Mouse (Mus musculus): ENCODE measurements around the gene Atp5g2. TPM values are rescaled to one million over a fixed set of nuclear protein-coding genes. Genes with fewer than 3 reads are reported as not detected.

The Atp5g2 gene
- polyA plus RNA-seq, 1 experiment from 2014 or later: 49.2 TPM

DNA sequence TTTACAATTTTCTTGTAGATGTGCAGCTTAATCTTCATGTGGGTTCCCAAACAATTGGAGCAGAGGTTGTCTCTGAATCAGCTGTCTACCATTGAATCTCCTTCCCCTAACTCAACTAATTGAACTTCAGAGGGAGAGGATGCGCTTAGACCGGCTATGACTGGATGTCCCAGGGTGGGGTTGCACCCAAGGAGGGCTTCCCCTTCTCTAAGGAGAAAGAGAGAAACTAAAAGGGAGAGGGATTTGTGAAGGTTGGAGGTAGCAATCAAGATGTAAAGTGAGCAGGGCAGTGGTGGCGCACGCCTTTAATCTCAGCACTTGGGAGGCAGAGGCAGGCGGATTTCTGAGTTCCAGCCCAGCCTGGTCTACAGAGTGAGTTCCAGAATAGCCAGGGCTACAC lies 52.7 kb downstream of the Atp5g2 start:
- no peak for ATAC-seq
- Histone ChIP-seq H3K4me2 (ENCODE audit: low read depth, low read length) (no peak overlapping the region), H3K27ac (ENCODE audit: low read depth) (no peak overlapping the region), H3K27me3 (ENCODE audit: insufficient read depth, low read length) (no peaks in the 10 kb centered on the region), H3K4me3 (ENCODE audit: low read depth, low read length) (no peak overlapping the region), H3K9me3 (ENCODE audit: low read length) (no peaks in the 10 kb centered on the region), H3K9ac (replicated peaks) (no peak overlapping the region), H3K36me3 (replicated peaks; ENCODE audit: insufficient read depth, low read length) (no peaks in the 10 kb centered on the region), H3K4me1 (ENCODE audit: insufficient read depth) (peaks cover 19% of the 10 kb centered on the region)
- TF ChIP-seq CTCF (IDR thresholded peaks at IDR 0.05; ENCODE audit: low read depth): no peak
- TF ChIP-seq EP300 (IDR thresholded peaks at IDR 0.05; ENCODE audit: low read depth): no peak
- WGBS (ENCODE audit: insufficient replicate concordance): 88% methylated on average over 5 of the region's 5 CpGs
- no peak for DNase-seq

DNA sequence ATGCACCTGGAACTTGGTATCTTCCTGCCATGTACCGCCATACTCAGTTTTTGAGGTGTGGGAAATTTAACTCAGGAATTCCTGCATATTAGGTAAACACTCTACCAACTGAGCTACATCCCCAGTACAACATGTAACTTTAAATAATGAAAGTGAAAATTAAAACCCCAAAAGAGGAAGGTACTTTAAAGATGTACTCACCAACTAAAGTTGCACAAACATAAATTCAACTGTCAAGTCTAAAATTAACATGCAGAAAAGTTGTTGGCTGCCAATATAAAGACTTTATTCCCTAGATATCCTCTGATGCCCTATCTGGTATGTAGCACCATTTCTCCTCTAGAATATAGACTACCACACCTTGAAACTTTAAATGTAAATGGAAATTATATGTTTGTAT lies 54.5 kb downstream of the Atp5g2 start:
- H3K4me1 ChIP-seq (ENCODE audit: insufficient read depth): peaks cover 8% of the 10 kb centered on the region
- no peaks in the 10 kb centered on the region for H3K9me3 ChIP-seq (ENCODE audit: low read length)
- 67% methylated on average over 1 of the region's 1 CpGs for WGBS (ENCODE audit: insufficient replicate concordance)
- H3K27ac ChIP-seq (ENCODE audit: low read depth): no peak overlapping the region
- H3K4me3 ChIP-seq (ENCODE audit: low read depth, low read length): no peak overlapping the region
- H3K27me3 ChIP-seq (ENCODE audit: insufficient read depth, low read length): no peaks in the 10 kb centered on the region
- TF ChIP-seq EP300 (IDR thresholded peaks at IDR 0.05; ENCODE audit: low read depth) (no peak), CTCF (IDR thresholded peaks at IDR 0.05; ENCODE audit: low read depth) (no peak)
- H3K36me3 ChIP-seq (replicated peaks; ENCODE audit: insufficient read depth, low read length): no peaks in the 10 kb centered on the region
- ATAC-seq (no peak), DNase-seq (no peak)
- peak overlapping the region; percentile 39 for H3K4me2 ChIP-seq (ENCODE audit: low read depth, low read length)
- no peak overlapping the region for H3K9ac ChIP-seq (replicated peaks)

DNA sequence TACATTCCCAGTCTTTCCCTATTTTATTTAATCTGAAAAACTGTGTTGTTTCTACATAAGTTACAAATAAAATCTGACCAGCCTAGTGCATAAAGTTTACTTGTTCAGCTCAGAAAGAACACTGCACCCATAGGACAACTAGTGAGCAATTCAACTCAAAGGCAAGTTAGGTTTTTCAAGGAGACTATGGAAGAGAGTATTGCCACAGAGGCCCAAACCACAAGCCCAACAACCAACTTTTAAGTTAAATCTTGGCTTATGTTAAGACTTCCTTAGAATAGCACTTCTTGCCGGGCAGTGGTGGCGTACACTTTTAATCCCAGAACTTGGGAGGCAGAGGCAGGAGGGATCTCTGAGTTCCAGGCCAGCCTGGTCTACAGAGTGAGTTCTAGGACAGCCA lies 56.0 kb downstream of the Atp5g2 start:
- DNase-seq (no peak), ATAC-seq (no peak)
- no peak overlapping the region for H3K9ac ChIP-seq (replicated peaks)
- H3K4me3 ChIP-seq (ENCODE audit: low read depth, low read length): no peak overlapping the region
- WGBS (ENCODE audit: insufficient replicate concordance): 74% methylated on average over 2 of the region's 2 CpGs
- H3K27ac ChIP-seq (ENCODE audit: low read depth): no peak overlapping the region
- TF ChIP-seq EP300 (IDR thresholded peaks at IDR 0.05; ENCODE audit: low read depth) (no peak), CTCF (IDR thresholded peaks at IDR 0.05; ENCODE audit: low read depth) (no peak)
- H3K9me3 ChIP-seq (ENCODE audit: low read length): no peaks in the 10 kb centered on the region
- no peaks in the 10 kb centered on the region for H3K36me3 ChIP-seq (replicated peaks; ENCODE audit: insufficient read depth, low read length)
- H3K4me1 ChIP-seq (ENCODE audit: insufficient read depth): peaks cover 3% of the 10 kb centered on the region; the same call in 1 of the 2 replicates
- no peaks in the 10 kb centered on the region for H3K27me3 ChIP-seq (ENCODE audit: insufficient read depth, low read length)
- H3K4me2 ChIP-seq (ENCODE audit: low read depth, low read length): no peak overlapping the region

DNA sequence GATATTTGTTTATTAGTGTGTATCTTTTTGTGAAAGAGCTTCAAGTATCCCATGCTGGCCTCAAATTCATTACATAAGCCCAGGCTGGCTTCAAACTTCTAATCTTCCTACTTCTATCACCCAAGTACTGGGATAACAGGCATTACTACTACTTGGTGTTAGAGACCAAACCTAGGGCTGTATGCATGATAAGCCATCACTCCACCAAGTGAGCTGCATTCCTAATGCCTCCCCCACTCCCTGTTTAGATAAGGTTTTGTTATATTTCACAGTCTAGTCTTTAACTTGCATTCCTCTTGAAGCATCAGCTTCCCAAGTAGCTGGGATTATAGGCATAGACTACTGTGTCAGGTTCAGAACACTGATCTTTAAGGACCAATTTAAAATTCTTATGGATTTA lies 57.9 kb downstream of the Atp5g2 start:
- Histone ChIP-seq H3K4me1 (ENCODE audit: insufficient read depth) (peaks cover 3% of the 10 kb centered on the region; the same call in 1 of the 2 replicates), H3K27ac (ENCODE audit: low read depth) (no peak overlapping the region), H3K27me3 (ENCODE audit: insufficient read depth, low read length) (no peaks in the 10 kb centered on the region), H3K4me3 (ENCODE audit: low read depth, low read length) (no peak overlapping the region), H3K36me3 (replicated peaks; ENCODE audit: insufficient read depth, low read length) (no peaks in the 10 kb centered on the region), H3K4me2 (ENCODE audit: low read depth, low read length) (no peak overlapping the region), H3K9ac (replicated peaks) (no peak overlapping the region), H3K9me3 (ENCODE audit: low read length) (no peaks in the 10 kb centered on the region)
- TF ChIP-seq EP300 (IDR thresholded peaks at IDR 0.05; ENCODE audit: low read depth): no peak
- DNase-seq (no peak), ATAC-seq (no peak)

DNA sequence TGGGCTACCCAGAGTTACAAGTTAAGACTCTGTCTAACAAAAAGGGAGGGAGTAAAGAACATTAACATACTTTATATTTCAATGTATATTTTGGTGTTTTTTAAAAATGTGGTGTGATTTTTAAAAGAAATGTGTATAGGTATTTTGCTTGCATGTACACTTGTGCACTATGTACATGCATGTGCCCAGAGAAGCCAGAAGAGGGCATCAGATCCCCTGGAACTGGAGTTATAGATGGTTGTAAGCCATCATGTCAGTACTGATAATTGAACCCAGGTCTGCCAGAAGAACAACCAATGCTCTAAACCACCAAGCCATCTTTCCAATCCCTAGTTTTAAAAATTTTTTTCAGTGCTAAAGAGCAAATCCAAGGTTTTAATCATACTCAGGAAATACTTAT lies 59.2 kb downstream of the Atp5g2 start:
- Histone ChIP-seq H3K27ac (ENCODE audit: low read depth) (no peak overlapping the region), H3K9ac (replicated peaks) (no peak overlapping the region), H3K4me2 (ENCODE audit: low read depth, low read length) (no peak overlapping the region), H3K27me3 (ENCODE audit: insufficient read depth, low read length) (no peaks in the 10 kb centered on the region), H3K36me3 (replicated peaks; ENCODE audit: insufficient read depth, low read length) (no peaks in the 10 kb centered on the region), H3K4me3 (ENCODE audit: low read depth, low read length) (no peak overlapping the region), H3K4me1 (ENCODE audit: insufficient read depth) (peaks cover 3% of the 10 kb centered on the region; the same call in 1 of the 2 replicates), H3K9me3 (ENCODE audit: low read length) (no peaks in the 10 kb centered on the region)
- ATAC-seq (no peak), DNase-seq (no peak)
- TF ChIP-seq EP300 (IDR thresholded peaks at IDR 0.05; ENCODE audit: low read depth) (no peak), CTCF (IDR thresholded peaks at IDR 0.05; ENCODE audit: low read depth) (peak; percentile 52)

MicroRNAs within 50 kb of the gene (microRNA counts, 519-probe panel; counts per million panel counts)
- microRNA mmu-miR-688: not detected

Small RNA genes within 50 kb of the gene (microRNA-seq; reads per million reads assigned to microRNA genes)
- not detected for gene Mir688

Other genes starting within 250 kb of the Atp5g2 start
- 0.36 and 0.60 TPM in 2 replicates for gene Amhr2, start 227.0 kb downstream of the Atp5g2 start, polyA plus RNA-seq (2015; fragmentation: Nextera tagmentation; extraction: Ambion mirVana)
- gene Prr13, start 213.3 kb downstream of the Atp5g2 start, polyA plus RNA-seq (2015; fragmentation: Nextera tagmentation; extraction: Ambion mirVana): 76.0 and 77.2 TPM in 2 replicates
- 68.4 and 70.9 TPM in 2 replicates for gene Pcbp2, start 201.8 kb downstream of the Atp5g2 start, polyA plus RNA-seq (2015; fragmentation: Nextera tagmentation; extraction: Ambion mirVana)
- gene Gm10337, start 168.6 kb downstream of the Atp5g2 start, polyA plus RNA-seq (2015; fragmentation: Nextera tagmentation; extraction: Ambion mirVana): not detected in 2 replicates
- gene Map3k12, start 155.3 kb downstream of the Atp5g2 start, polyA plus RNA-seq (2015; fragmentation: Nextera tagmentation; extraction: Ambion mirVana): 0.53 and 0.85 TPM in 2 replicates
- 26.8 and 27.8 TPM in 2 replicates for gene Tarbp2, start 154.2 kb downstream of the Atp5g2 start, polyA plus RNA-seq (2015; fragmentation: Nextera tagmentation; extraction: Ambion mirVana)
- gene Npff, start 147.4 kb downstream of the Atp5g2 start, polyA plus RNA-seq (2015; fragmentation: Nextera tagmentation; extraction: Ambion mirVana): 0.42 and 0.60 TPM in 2 replicates
- gene Gm28047, start 47.3 kb downstream of the Atp5g2 start, polyA plus RNA-seq (2015; fragmentation: Nextera tagmentation; extraction: Ambion mirVana): not detected in 2 replicates
- gene Atf7, start 46.9 kb downstream of the Atp5g2 start, polyA plus RNA-seq (2015; fragmentation: Nextera tagmentation; extraction: Ambion mirVana): 7.7 and 8.1 TPM in 2 replicates
- gene Calcoco1, start 49.8 kb upstream of the Atp5g2 start, polyA plus RNA-seq (2015; fragmentation: Nextera tagmentation; extraction: Ambion mirVana): 11.1 and 14.0 TPM in 2 replicates
- not detected in 2 replicates for gene Hoxc13, start 248.8 kb upstream of the Atp5g2 start, polyA plus RNA-seq (2015; fragmentation: Nextera tagmentation; extraction: Ambion mirVana)